Mouse (Mus musculus) adrenal gland, adult (tissue): ENCODE measurements around the gene Dnajc3.
"Not testable (repeated sequence)": the region's sequence is repeated elsewhere in the genome, so short reads cannot be mapped to it uniquely, and the experiment has no call there.

Experiments
- DNase-seq, 2 experiments: peaks; one replicate each; pipeline ENCODE4 v3.0.0; 2022 to 2023; ENCODE audit warnings: low spot score in 1 of 2; ENCODE audit not compliant: inconsistent age in 2 of 2

The Dnajc3 gene

GRCm38 (mm10) chr14:118982429-118983045 lies 44.8 kb downstream of the Dnajc3 start:
- not testable (repeated sequence) for DNase-seq

GRCm38 (mm10) chr14:118983396-118983795 lies 45.6 kb downstream of the Dnajc3 start:
- DNase-seq = no peak

GRCm38 (mm10) chr14:118984161-118984560 lies 46.4 kb downstream of the Dnajc3 start:
- no peak for DNase-seq

DNA sequence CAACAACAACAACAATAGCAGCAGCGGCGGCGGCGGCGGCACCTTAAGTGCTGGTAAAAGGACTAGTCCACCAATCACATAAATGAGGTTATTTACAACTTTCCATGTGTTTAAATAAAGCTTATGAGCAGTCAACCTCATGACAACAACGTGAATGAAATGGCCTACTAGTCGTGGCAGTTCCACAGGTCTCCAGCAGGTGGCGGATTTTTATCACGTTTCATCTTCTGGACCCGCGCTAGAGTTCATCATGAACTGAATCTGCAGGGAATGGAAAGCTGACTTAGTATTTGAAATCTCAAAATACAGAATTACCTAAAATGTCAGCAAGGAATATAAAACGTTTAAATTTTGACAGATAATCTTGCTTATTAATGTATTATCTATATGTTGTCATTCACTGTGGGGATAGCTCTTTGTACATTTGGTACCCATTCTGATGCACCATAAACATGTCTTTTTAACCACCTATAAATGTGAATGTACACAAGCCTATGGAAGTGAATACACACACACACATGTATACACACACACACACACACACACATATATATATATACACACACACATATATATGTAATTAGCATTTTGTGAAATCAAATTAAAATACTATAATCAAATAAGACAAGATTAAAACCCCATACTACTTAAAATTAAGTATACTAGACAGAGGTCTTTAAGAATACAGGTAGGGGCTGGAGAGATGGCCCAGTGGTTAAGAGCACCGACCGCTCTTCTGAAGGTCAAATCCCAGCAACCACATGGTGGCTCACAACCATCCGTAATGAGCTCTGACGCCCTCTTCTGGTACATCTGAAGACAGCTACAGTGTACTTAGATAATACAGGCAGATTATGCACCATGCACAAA lies 49.1 kb downstream of the Dnajc3 start:
- peak; percentile 61 to 91 for DNase-seq

- DNase-seq = peak; percentile 31 to 66
These were observed 50.0 kb downstream of the Dnajc3 start for GRCm38 (mm10) chr14:118987523-118988496.

DNA sequence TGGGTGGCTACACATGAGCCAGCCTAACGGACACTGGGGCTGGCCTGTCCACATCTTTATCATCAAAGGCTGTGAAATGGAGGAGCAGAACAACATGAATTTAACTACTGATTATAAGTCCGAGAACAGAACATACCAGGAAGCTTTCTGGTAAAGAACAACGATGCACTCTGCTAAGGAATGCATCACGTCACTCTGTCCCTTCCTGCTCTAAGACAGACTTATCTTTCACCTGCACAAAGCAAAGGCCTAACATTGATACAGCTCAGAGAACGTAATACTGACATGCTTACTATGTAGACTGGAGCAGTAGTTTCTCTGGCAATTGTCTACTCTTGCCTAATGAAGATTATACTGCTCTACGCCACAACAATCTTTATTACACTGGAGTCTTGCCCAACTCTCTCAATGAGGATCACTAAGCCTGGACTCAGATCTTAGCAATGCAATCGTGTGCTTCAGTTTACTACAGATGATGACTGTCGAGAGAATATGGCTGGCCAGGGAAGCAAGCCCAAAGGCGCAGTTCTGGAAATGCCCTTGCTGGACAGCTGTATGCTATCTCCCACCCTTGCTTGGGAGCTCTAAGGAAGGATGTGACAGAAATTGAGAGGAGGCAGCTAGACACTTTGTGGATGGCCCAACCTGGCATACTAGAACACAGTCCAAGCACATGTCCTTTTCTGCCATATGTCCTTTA lies 57.6 kb downstream of the Dnajc3 start:
- DNase-seq = no peak

DNA sequence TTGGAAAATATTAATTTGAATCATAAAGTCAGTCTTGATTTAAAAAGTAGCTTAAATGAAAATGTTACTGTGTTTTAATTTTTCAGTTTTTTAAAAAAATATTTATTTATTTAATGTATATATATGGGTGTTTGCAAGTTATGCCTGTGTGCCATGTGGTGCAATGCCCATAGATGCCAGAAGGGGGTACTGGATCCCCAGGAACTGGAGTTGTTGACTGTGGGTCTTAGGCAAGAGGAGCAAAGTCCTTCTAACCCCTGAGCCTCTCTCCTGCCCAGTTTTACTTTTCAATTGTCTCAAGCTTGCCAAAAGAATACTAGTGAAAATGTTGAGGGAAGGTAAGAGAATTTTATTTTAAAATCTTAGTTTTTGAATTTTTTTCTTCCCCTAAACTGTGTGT lies 65.5 kb downstream of the Dnajc3 start:
- DNase-seq = peak in 1 of 2 experiments; percentile 66

DNA sequence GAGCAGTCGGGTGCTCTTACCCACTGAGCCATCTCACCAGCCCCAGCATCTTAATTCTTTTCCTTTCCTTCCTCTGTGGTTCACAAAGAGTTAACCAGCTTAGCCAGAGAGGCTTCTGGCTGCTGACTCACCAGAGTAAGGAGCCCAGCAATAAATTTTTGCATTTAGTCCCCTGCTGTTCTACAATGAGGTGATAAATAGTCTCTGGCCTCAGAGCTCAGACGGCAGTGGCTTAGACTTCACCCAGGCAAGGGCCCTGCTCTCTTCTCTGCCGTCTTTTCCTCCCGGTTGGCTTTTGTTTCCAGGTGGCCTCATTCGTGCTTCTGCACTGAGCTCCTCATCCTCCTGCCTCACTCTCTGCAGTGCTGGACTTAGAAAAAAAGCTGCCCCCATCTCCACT lies 68.1 kb downstream of the Dnajc3 start:
- peak in 1 of 2 experiments; percentile 59 for DNase-seq

DNA sequence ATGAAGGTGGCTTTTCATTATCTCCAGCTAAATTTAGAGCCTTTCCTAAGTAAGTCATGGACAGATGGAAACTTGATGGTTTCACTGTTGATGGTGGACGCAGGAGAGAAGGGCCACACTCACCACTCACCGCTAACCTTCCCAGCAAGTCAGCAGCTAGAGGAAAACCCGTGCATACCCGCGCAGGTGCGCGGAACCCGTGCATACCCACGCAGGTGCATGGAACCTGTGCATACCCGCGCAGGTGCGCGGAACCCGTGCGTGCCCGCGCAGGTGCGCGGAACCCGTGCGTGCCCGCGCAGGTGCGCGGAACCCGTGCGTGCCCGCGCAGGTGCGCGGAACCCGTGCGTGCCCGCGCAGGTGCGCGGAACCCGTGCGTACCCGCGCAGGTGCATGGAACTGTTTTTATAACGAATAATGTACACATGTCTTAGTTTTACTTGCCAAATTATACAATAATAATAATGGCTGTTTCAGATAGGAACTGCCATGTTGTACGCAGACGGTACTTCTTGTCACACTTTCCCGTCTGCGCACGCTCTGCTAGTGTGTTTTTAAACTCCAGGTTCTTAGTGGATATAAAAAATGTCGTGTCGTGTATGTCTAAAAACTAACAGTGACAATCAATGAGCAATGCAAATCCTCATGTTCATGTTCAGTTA lies 68.8 kb downstream of the Dnajc3 start:
- peak in 1 of 2 experiments; percentile 55 for DNase-seq

DNA sequence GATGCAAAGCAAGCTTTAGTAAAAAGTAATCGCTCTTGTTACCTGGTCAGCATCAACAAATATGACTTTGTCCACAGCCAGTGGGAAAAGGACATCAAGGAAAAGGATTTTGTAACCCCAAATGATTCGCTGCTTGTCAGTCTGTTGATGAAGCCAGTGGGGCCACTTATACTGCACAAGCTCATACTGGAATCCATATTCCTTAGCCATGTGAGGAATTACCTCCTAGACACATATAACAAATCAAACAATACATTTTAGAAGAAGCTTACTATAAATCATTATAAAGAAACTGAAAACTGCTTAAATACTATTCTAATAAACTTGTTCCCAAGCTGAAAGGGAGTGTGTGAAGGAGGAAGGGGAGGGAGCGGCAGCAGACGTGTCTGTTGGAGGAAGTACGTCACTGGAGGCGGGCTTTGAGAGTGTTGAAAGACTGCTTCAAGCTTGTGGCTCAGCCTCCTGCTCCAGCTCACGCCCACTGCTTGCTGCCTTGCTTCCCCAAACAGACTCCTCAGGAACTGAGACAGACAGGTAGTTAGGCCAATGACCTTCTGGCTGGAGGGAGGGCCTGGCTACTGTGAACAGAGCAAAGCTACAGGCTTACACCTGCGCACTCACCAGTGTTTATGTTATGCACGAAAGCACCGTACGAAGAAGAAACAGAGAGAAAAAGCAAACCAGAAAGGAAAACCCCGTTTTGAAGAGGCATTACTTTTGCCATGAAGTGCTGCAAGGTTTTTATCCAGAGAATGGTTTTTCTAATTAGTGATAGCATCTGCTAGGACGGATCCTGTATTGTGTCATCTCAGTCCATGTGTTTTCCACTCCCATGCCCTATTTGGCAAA lies 69.6 kb downstream of the Dnajc3 start:
- peak; percentile 97 to 99 for DNase-seq

GRCm38 (mm10) chr14:119008031-119008590 lies 70.3 kb downstream of the Dnajc3 start:
- peak in 1 of 2 experiments; percentile 34 for DNase-seq

DNA sequence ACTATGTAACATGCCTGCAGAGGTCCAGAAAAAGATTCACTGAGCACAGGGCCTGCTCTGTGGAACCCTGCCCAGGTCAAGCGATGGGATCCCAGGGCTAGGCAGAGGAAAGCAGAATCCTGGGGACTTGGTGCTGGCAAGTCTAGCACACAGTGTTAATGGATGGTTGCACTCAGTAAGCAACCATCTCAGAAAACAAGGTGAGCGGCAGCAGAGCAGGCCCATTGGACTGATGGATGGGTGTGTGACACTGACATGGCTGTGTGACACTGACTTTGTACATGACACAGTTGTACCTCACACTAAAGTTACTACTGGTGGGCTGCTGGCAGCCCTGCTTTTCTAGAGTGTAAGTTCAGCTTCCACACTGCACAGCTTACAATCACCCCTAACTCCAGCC lies 71.8 kb downstream of the Dnajc3 start:
- DNase-seq = no peak

DNA sequence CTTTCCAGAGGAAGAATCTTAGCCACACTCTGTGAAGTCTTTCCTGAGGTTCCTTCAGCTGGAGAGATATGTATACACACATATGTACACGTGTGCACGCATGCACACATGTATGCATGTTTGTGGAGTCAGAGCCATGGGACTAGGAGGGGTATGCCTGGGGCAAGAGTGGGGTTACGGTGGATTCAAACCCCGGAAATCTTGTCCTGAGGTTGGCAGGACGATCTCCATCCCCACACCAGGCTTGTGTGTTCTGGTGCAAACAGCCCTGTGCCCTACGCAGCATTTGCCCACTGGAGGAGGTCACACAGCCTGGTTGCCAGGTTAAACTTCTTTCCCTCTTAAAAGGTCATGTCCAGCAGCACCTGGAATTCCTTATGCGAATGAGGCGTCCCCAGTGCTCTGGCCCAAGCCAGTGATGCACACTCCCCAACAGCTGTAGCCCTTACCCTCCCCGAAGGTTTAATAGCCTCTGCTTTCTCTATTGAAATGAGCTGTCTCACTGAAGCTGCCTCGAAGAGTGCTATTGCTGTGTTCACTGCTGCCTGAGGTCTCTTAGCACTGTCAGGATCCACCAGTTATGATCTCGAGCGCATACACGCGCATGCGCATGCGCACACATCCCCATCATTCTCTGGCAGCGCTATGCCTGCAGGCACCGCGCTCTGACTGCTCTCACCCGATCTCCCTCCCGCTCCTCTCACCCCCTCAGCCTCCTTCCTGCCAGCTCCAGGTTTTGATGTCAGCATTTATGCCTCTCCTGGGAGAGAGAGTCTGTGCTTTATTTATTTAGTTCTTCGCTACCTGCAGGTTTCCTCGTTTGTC lies 75.0 kb downstream of the Dnajc3 start:
- DNase-seq = peak; percentile 48 to 67

DNA sequence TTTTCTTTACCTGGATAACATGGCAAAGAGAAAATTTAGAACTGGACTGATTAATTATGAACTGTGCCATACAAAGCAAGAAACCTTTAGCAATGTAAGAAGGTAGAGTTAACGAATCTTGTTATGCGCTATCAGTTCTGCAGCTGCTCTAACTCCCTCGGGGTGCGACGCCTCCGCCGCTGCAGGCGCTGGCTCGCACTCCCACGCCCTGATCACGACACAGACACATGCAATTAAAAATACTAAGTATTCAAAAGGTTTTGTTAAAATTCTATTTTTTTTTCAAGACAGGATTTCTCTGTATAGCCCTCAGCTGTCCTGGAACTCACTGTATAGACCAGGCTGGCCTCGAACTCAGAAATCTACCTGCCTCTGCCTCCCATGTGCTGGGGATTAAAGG lies 75.8 kb downstream of the Dnajc3 start:
- DNase-seq = no peak

DNA sequence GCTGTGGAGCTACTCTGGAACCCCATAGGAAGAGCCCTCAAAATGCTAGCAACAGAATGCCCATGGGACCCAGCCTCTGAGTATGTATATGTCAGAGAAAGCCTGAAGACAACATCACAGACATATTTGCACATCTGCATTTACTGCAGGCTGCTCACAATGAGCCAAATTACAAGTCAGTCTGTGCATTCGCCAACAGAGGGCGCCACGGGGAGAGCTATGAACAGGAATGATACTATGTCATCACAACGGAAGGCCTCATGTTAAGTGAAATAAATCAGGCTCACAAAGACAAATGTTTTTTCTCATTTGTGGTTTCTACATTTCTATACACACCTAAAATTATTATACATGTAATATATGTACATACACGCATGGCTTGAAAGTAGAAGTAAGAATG lies 88.1 kb downstream of the Dnajc3 start:
- DNase-seq = no peak

DNA sequence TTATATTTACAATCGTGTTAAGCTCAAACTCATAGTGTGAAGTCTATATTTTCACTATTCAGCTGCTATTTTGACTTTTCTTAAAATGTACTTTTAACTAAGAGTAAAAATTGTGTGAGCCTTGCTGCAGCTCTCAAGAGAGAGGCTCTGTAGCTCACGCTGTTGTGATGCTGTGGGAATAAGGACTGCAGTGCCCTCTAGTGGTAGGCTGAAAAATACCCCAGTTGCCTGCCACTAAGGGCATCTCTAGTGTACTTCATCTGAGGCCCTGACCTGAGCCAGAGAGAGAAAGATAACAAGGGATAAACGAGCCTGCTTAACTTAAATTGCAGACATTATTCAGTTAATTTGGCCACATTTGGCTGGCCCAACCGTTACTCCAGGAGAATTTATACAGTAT lies 89.4 kb downstream of the Dnajc3 start:
- DNase-seq = peak; percentile 61 to 87

DNA sequence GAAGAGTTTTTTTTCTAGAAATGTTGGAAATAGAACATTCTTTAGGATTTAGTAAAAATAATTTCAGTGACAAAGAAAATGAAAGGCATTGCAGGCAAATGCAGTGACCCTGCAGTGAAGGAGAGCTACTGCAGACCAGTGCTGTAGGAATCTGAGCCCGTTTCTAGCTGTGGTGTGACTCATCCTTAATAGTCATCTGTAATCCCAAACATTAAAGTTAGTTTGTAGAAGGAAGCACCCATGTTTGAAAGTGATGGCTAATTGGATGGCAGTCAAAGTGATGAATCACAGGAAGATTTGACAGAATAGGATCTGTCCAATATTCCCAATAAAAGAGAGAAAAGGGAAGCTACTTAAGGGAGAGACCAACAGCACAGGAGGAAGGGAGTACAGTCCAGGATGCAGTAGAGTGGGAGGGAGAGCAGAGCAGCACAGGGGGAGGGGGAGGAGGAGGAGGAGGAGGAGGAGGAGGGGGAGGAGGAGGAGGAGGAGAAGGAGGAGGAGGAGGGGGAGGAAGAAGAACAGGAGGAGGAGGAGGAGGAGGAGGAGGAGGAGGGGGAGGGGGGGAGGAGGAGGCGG lies 90.0 kb downstream of the Dnajc3 start:
- DNase-seq = peak in 1 of 2 experiments; percentile 35
